Mouse (Mus musculus) E14TG2a.4 (cell line): ENCODE data around the gene Pgm2.

ENCODE experiments used
- H3K27me3 ChIP-seq: 2 replicates; pipeline ENCODE4 v1.6.1; 2014; ENCODE audit warnings: low read length, control low read depth; ENCODE audit not compliant: insufficient read depth
- H3K36me3 ChIP-seq: 2 replicates; pipeline ENCODE4 v1.6.1; 2014; ENCODE audit warnings: low read length, control low read depth; ENCODE audit not compliant: insufficient read depth
- H3K4me1 ChIP-seq: replicated peaks from 2 replicates; pipeline ENCODE4 v1.6.1; 2014; ENCODE audit warnings: low read depth, low read length, control low read depth
- H3K4me3 ChIP-seq: replicated peaks from 2 replicates; pipeline ENCODE4 v1.5.1; 2014; ENCODE audit warnings: mild to moderate bottlenecking, low read length
- H3K9me3 ChIP-seq: 2 replicates; pipeline ENCODE4 v1.6.1; 2014; ENCODE audit warnings: low read length, control low read depth
- CTCF ChIP-seq: conservative IDR thresholded peaks from 2 replicates; pipeline ENCODE4 v1.5.1; 2014; ENCODE audit warnings: low read length
- NANOG ChIP-seq: IDR thresholded peaks from 2 replicates; pipeline ENCODE4 v1.6.1; 2014; ENCODE audit warnings: borderline replicate concordance, low read length, mixed read lengths
- POU5F1 ChIP-seq: IDR thresholded peaks from 2 replicates; pipeline ENCODE4 v1.6.1; 2014; ENCODE audit warnings: low read length, borderline replicate concordance

The Pgm2 gene

DNA sequence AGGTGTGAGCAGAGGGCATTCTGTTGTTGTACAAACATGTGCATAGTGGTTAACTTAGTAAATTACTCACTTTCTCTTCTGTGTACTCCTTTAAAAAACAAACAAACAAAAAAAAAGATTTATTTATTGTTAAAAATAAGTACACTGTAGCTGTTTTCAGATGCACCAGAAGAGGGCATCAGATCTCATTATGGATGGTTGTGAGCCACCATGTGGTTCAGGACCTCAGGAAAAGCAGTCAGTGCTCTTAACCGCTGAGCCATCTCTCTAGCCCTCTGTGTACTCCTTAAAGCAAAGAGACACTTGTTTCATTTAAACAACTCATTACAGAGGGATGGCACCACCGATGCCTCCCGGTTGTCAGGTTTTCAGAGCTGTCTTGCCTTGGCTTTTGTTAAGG is 16.5 kb downstream of the Pgm2 start:
- Histone ChIP-seq H3K9me3 (no peaks in the 10 kb centered on the region), H3K36me3 (peaks cover 77% of the 10 kb centered on the region), H3K4me1 (peaks cover 28% of the 10 kb centered on the region), H3K4me3 (no peak overlapping the region), H3K27me3 (no peaks in the 10 kb centered on the region)
- no peak for TF ChIP-seq CTCF
- TF ChIP-seq NANOG = no peak
- TF ChIP-seq POU5F1 = no peak

DNA sequence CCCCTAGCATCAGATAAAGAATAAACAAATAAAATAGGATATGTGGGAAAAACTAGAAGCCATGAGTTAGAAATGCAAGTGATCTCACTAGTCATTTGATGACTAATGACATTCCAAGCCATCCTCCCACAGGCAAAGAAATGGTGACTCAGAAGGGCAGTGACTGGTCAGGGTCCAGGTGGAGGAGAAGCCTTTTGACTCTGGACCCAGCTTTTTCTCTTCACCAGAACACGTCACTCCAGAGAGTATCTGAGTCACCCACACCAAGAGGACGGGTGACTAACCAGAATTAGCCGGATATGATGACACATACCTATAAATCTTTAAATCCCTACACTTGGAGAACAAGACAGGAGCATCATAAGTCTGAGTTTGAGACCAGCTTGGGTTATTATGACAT is 19.6 kb downstream of the Pgm2 start:
- Histone ChIP-seq H3K36me3 (peaks cover 70% of the 10 kb centered on the region), H3K4me1 (peaks cover 32% of the 10 kb centered on the region), H3K27me3 (no peaks in the 10 kb centered on the region), H3K4me3 (no peak overlapping the region), H3K9me3 (peaks cover 14% of the 10 kb centered on the region)
- TF ChIP-seq NANOG (no peak), POU5F1 (no peak), CTCF (no peak)

- Histone ChIP-seq H3K36me3 (peaks cover 58% of the 10 kb centered on the region), H3K4me1 (peaks cover 18% of the 10 kb centered on the region), H3K27me3 (no peaks in the 10 kb centered on the region), H3K9me3 (peaks cover 14% of the 10 kb centered on the region), H3K4me3 (no peak overlapping the region)
- TF ChIP-seq POU5F1 (no peak), CTCF (no peak), NANOG (no peak)
Observed at GRCm38 (mm10) chr5:64114210-64114609, 21.5 kb downstream of the Pgm2 start.

DNA sequence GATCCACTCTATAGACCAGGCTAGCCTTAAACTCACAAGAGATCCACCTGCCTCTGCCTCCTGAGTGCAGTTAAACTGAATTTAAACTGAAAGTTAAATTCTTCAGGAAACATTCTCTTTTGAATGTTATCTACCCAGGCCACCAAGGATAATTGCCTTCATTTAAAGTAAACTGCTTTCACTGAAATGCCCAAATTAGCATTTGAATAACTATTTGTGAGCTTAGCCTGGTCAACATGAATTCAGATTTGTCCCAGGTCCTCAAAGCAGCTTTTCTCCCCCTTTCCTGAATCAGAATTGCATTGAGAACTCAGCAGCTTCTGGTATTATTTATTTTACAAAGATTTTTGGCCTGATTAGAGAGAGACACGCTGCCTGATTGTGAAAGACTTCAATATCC is 24.4 kb downstream of the Pgm2 start:
- Histone ChIP-seq H3K4me1 (peaks cover 13% of the 10 kb centered on the region), H3K36me3 (peaks cover 36% of the 10 kb centered on the region), H3K4me3 (peak overlapping the region; percentile 29; the same call in 1 of the 2 replicates), H3K27me3 (no peaks in the 10 kb centered on the region), H3K9me3 (peaks cover 14% of the 10 kb centered on the region)
- TF ChIP-seq POU5F1 (no peak), CTCF (no peak), NANOG (peak; percentile 57; the same call in 1 of the 2 replicates)

GRCm38 (mm10) chr5:64125783-64126182 is 33.0 kb downstream of the Pgm2 start:
- TF ChIP-seq NANOG (no peak), POU5F1 (no peak), CTCF (no peak)
- Histone ChIP-seq H3K4me3 (no peak overlapping the region), H3K9me3 (no peaks in the 10 kb centered on the region), H3K36me3 (no peaks in the 10 kb centered on the region), H3K27me3 (no peaks in the 10 kb centered on the region), H3K4me1 (peaks cover 21% of the 10 kb centered on the region)

- Histone ChIP-seq H3K4me3 (no peak overlapping the region), H3K4me1 (peaks cover 21% of the 10 kb centered on the region), H3K36me3 (no peaks in the 10 kb centered on the region), H3K27me3 (no peaks in the 10 kb centered on the region), H3K9me3 (0 out of 2 replicates have a peak, but pooled peaks cover 6% of the 10 kb centered on the region)
- TF ChIP-seq NANOG (no peak), CTCF (no peak), POU5F1 (no peak)
Observed at GRCm38 (mm10) chr5:64131550-64131949, 38.8 kb downstream of the Pgm2 start.

GRCm38 (mm10) chr5:64133901-64134300 is 41.2 kb downstream of the Pgm2 start:
- Histone ChIP-seq H3K36me3 (no peaks in the 10 kb centered on the region), H3K27me3 (no peaks in the 10 kb centered on the region), H3K4me1 (peaks cover 7% of the 10 kb centered on the region), H3K9me3 (0 out of 2 replicates have a peak, but pooled peaks cover 6% of the 10 kb centered on the region), H3K4me3 (no peak overlapping the region)
- TF ChIP-seq POU5F1 = no peak
- TF ChIP-seq CTCF = no peak
- no peak for TF ChIP-seq NANOG

DNA sequence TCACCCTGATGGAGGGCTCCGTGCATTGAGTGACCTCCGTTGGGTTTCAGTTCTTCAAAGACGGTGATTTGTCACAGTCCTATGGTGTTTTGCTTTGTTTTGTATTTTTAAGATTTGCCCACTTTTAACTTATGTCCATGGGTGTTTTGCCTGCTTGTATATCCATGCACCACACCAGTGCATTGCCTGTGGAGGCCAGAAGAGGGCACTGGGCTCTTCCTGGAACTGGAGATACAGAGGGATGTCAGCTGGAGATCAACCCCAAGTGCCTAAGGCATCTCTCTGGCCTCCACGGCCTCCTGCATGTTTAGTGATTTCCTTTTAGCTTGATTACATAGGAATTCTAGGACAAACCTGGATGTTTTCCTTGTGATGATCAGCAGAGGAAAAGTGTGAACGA is 43.6 kb downstream of the Pgm2 start:
- Histone ChIP-seq H3K4me3 (no peak overlapping the region), H3K4me1 (no peaks in the 10 kb centered on the region), H3K36me3 (no peaks in the 10 kb centered on the region), H3K27me3 (no peaks in the 10 kb centered on the region), H3K9me3 (0 out of 2 replicates have a peak, but pooled peaks cover 6% of the 10 kb centered on the region)
- TF ChIP-seq CTCF = peak; percentile 48
- TF ChIP-seq POU5F1 = no peak

- no peak overlapping the region for H3K4me3 ChIP-seq
- no peaks in the 10 kb centered on the region for H3K27me3 ChIP-seq
- TF ChIP-seq NANOG (no peak), CTCF (no peak), POU5F1 (no peak)
- 0 out of 2 replicates have a peak, but pooled peaks cover 6% of the 10 kb centered on the region for H3K9me3 ChIP-seq
- no peaks in the 10 kb centered on the region for H3K4me1 ChIP-seq
- H3K36me3 ChIP-seq = no peaks in the 10 kb centered on the region
Observed at GRCm38 (mm10) chr5:64140202-64140601, 47.5 kb downstream of the Pgm2 start.

- Histone ChIP-seq H3K4me3 (no peak overlapping the region), H3K36me3 (no peaks in the 10 kb centered on the region), H3K9me3 (no peaks in the 10 kb centered on the region), H3K4me1 (no peaks in the 10 kb centered on the region), H3K27me3 (peaks cover 8% of the 10 kb centered on the region)
- TF ChIP-seq NANOG (no peak), CTCF (no peak), POU5F1 (no peak)
Observed at GRCm38 (mm10) chr5:64144315-64144714, 51.6 kb downstream of the Pgm2 start.
